In the genomic region with DNA sequence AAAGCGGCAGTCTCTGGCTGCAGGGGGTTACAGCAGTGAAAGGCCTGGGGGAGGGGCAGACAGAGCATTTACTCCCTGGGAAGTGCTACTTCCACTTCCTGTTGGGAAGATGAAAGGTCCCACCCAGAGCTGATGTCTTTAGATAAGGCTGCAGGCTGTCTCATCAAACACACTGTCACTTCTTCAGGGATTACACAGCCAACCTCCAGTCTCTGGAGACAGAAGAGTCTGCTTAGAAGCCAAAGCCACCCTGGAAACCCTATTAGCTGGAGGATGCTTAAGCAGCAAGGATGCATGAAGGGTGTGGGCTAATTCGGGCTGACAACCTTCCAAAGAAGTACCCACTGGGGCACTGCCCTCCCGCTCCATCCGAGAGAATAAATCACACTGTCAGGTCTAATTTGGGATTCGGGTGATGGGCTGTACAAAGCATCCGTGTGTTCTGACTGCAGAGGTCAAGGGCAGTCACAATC, we compare ENCODE assay signal across 10 mouse cellular contexts.
DNase-seq lines count a peak whose midpoint lies in the region; ATAC-seq and TF ChIP-seq lines count a peak whose summit lies in the region.
"Had no signal": no experiment of that assay in that cellular context is flagged by ENCODE, and none has a peak within 500 bp of the region (broad histone marks: within the 10 kb centered on the region; RNA-seq: fewer than 3 reads in every experiment).

No protein-coding gene starts in this region.

- H3K9me3 ChIP-seq in neural tube, embryonic 11.5 days (ENCODE audit: control insufficient read depth, low read length) = no peaks in the 10 kb centered on the region
- H3K9me3 ChIP-seq in hindbrain, postnatal 0 days (ENCODE audit: low read length) = no peaks in the 10 kb centered on the region
- H3K9me3 ChIP-seq: heart, embryonic 15.5 days; limb, embryonic 13.5 days had no signal

- ATAC-seq in neural tube, embryonic 11.5 days (ENCODE audit: insufficient read depth, low FRiP score, low TSS enrichment) = no peak
- ATAC-seq in hindbrain, postnatal 0 days = peak; percentile 41; the same call in 1 of the 2 replicates

- peak overlapping the region; percentile 48 for H3K27ac ChIP-seq in gastrocnemius, adult 2 months
- H3K27ac ChIP-seq in neural tube, embryonic 11.5 days (ENCODE audit: low read depth, low read length) = no peak overlapping the region
- H3K27ac ChIP-seq in hindbrain, postnatal 0 days = peak overlapping the region; percentile 55
- H3K27ac ChIP-seq: heart, embryonic 15.5 days; limb, embryonic 13.5 days had no signal

- no peak for DNase-seq in gastrocnemius, adult 2 months
- no peak for DNase-seq in gastrocnemius, postnatal 36 days
- DNase-seq in neural tube, embryonic 11.5 days (ENCODE audit: low spot score) = peak; percentile 31
- no peak for DNase-seq in neural tube, embryonic 10.5 days (ENCODE audit: extremely low spot score, low spot score)
- DNase-seq in hindbrain, postnatal 0 days (ENCODE audit: low spot score) = peak; percentile 70
- peak; percentile 95 for DNase-seq in retina, postnatal 1 day
- no peak for DNase-seq in cerebellum, adult 18-20 months
- no peak for DNase-seq in left cerebral cortex, postnatal 4 days

- 5% methylated on average over 6 of the region's 6 CpGs for WGBS in neural tube, embryonic 11.5 days
- WGBS in hindbrain, postnatal 0 days = 11% methylated on average over 6 of the region's 6 CpGs

- no peak for TF ChIP-seq CTCF in gastrocnemius, adult 2 months (IDR thresholded peaks at IDR 0.05)
- TF ChIP-seq CTCF in hindbrain, postnatal 0 days (IDR thresholded peaks at IDR 0.05; ENCODE audit: low read depth) = no peak

- H3K4me3 ChIP-seq in gastrocnemius, adult 2 months = no peak overlapping the region
- H3K4me3 ChIP-seq in neural tube, embryonic 11.5 days (ENCODE audit: low read depth, low read length) = no peak overlapping the region
- H3K4me3 ChIP-seq in hindbrain, postnatal 0 days (ENCODE audit: low read length) = no peak overlapping the region
- H3K4me3 ChIP-seq: heart, embryonic 15.5 days; limb, embryonic 13.5 days had no signal

- no peak overlapping the region for H3K4me2 ChIP-seq in neural tube, embryonic 11.5 days (ENCODE audit: low read depth)
- H3K4me2 ChIP-seq in hindbrain, postnatal 0 days (ENCODE audit: low read depth, low read length) = no peak overlapping the region
- H3K4me2 ChIP-seq: heart, embryonic 15.5 days; limb, embryonic 13.5 days had no signal

- intact Hi-C loops in gastrocnemius, adult 2 months (cut with DNase I) = no loop called here
- intact Hi-C loops in gastrocnemius, postnatal 36 days (cut with DNase I) = no loop called here
- intact Hi-C loops in left cerebral cortex, postnatal 4 days (cut with DNase I) = no loop called here

- H3K36me3 ChIP-seq in neural tube, embryonic 11.5 days (ENCODE audit: control insufficient read depth, insufficient read depth, low read length) = no peaks in the 10 kb centered on the region
- no peaks in the 10 kb centered on the region for H3K36me3 ChIP-seq in hindbrain, postnatal 0 days (ENCODE audit: insufficient read depth, low read length)
- H3K36me3 ChIP-seq: heart, embryonic 15.5 days; limb, embryonic 13.5 days had no signal

- peaks cover 30% of the 10 kb centered on the region for H3K4me1 ChIP-seq in neural tube, embryonic 11.5 days (ENCODE audit: control insufficient read depth, insufficient read depth, low read length)
- peaks cover 25% of the 10 kb centered on the region for H3K4me1 ChIP-seq in hindbrain, postnatal 0 days (ENCODE audit: insufficient read depth, low read length)

- H3K9ac ChIP-seq in neural tube, embryonic 11.5 days (ENCODE audit: low read length) = no peak overlapping the region
- H3K9ac ChIP-seq in hindbrain, postnatal 0 days (replicated peaks; ENCODE audit: low read length) = no peak overlapping the region; the same call in 1 of the 2 replicates
- H3K9ac ChIP-seq: heart, embryonic 15.5 days; limb, embryonic 13.5 days had no signal

- H3K27me3 ChIP-seq in neural tube, embryonic 11.5 days (ENCODE audit: control insufficient read depth, insufficient read depth, low read length) = no peaks in the 10 kb centered on the region
- H3K27me3 ChIP-seq in hindbrain, postnatal 0 days (ENCODE audit: insufficient read depth, low read length) = no peaks in the 10 kb centered on the region
- H3K27me3 ChIP-seq: limb, embryonic 13.5 days had no signal

Comparison
In these comparisons a context has a peak if more than half of its experiments do, and no peak if none do; other contexts are left out.
1. DNase-seq: peak in neural tube, embryonic 11.5 days (single experiment), hindbrain, postnatal 0 days (single experiment) and retina, postnatal 1 day (single experiment); none in gastrocnemius, adult 2 months (single experiment), gastrocnemius, postnatal 36 days (0 of 2), neural tube, embryonic 10.5 days (single experiment), cerebellum, adult 18-20 months (0 of 2) and left cerebral cortex, postnatal 4 days (single experiment).